Mouse (Mus musculus) CD4-positive, CD25-positive, alpha-beta regulatory T cell, adult 2 months (primary cell): Measurements from ENCODE around the gene Nanos2.
A peak's percentile ranks its signal among the peaks of the same experiment; 100 is the strongest.

Source experiments
- DNase-seq: peaks from one replicate; pipeline ENCODE4 v3.0.0-alpha.2; 2012; ENCODE audit warnings: low read depth, low spot score

Gene Nanos2

DNA sequence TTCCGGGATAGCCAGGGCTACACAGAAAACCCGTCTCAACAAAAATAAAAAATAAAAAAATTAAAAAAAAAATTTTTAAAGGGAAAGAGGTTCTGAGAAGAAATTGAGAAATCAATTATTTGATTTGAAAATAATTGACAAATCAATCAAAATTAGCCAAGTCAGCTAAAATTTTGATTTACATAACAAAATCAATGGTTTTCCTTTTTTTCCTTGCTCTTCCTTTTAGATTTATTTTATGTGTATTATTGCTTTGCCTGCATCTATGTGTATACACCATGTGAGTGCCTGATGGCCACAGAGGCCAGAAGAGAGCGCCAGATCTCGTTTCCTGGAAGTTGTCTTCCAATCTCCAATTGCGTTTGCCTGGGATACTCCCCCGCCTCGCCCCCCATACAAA lies 30.7 kb downstream of the Nanos2 start:
- no peak for DNase-seq

DNA sequence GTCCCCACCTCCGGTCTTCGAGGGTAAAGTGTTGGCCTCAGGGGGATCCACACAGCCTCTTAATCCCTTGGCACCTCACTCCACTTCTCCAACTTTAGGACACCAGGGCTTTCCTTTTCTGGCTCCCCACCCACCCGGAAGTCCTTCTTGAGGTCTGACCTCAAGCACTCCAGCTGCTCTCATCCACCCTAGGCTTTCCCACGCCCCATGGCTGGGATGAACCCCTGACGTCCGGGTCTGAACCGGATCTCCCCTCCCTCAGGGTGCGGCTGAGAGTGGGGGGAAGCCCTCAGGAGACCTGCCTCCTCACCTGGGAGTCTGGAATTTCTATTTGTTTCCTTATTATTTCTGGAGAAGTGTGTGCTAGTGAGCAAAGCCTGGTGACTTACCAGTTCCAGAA lies 33.8 kb downstream of the Nanos2 start:
- no peak for DNase-seq

DNA sequence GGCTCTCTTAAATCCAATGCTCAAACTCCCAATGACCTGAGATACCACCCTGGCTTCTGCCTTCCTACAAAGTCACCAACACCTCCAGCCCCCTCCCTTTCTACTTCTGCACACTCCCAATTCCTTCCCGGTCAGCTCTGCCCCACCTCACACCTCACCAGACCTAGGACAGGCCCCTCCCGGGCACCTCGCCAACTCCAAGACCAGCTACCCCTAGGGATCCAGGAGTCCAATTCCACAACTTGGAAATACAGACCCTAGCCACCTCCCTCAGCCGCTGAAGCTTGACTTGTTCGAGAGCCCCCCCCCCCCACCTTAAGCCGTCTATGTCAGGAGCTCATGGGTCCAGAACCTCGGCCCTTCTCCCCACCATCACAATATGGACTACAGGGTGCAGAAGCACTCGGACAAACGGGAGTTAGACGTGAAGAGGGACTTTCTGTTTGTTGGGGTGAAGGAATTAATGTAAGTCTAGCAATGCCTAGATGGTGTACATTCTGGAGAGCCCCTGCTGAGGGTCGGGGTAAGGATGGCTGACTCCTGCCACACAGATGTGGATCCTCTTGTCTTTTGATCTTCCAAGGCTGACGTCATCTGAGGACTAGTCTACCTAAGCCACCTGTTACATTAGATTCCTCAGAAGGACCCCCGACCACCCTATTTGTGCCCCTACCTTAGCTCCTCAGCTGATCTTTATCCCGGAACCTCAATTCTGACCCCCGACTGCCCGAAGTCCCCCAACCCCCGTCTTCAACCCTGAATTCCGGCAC lies 35.2 kb downstream of the Nanos2 start:
- DNase-seq = no peak

DNA sequence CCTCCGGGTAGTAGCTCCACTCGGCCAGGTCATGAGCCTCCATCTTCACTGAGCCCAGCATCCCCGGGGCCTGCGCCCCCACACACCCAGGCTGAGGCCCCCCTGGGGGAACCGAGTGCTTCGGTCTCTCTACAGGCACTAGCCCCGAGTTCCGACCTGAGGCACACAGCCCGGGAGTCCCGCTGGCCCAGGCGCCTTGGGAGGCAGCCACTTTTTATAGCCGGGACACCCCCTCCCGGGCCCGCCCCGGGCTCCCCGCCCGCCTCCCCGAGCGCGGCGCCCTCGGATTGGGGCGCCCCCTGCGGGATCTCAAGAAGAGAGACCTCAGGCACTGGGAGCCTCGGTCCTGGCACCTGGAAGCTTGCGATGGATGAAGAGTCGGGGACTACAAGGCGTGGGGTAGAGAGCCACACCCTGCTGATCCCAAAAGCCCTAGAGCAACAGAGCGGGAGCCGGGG lies 36.2 kb downstream of the Nanos2 start, which contains the start of gene Foxa3:
TSS of gene Foxa3 (minus strand) at position 182 of the 458 bp plus-strand sequence.
- peak; percentile 78 for DNase-seq

DNA sequence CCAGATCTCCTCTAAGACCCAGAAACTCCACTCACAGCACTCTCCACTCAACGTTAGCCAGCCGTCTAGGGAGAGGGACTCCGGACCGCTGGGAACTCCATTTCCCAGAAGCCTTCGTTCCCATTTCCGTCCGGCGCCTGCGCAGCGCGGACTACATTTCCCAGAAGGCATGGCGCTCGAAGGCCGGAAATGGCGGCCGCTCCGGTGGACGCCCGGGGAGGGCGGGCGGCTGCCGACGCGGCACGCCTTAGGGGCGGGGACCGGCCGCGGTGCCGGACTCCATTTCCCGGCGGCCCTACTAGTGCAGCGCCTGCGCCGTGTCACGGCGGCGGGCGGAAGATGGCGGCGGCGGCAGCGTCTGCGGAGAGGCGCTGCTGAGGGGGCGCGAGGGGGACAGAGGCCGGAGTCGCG lies 36.9 kb downstream of the Nanos2 start, which contains the start of gene Sympk:
TSS of gene Sympk (plus strand) at position 282 of the 411 bp plus-strand sequence.
- DNase-seq = peak; percentile 98

DNA sequence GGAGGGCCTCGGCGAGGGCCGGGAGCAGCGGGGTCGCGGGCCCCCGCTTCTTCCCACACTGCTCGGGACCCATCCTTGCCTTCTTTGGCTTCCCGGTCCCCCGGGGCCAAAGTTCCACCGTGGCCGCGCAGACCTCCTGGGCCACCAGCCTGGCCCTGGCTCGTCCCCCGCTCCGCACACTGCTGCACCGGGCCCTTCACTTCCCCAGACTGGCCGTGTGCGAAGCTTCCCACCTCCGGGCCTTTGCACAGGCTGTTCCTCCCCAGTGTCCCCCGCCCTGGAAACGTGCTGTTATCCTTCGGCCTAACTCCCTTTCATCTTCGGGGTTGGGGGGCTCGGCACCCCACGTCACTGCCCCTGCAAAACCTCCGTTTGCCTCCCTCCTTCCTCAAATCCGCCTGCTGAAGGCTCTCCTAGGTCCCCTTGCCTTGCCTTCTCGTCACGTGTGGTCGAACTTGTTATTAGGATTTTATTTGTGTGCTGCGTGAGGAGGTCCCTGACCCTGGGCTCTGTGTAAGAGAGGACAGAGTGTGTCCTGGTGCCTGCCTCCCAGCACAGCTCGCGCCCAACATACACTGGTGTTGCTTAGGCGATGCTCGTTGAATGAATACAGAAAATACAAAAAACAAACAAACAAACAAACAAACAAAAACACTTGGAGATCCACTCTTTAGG lies 37.5 kb downstream of the Nanos2 start:
- DNase-seq = peak; percentile 47

DNA sequence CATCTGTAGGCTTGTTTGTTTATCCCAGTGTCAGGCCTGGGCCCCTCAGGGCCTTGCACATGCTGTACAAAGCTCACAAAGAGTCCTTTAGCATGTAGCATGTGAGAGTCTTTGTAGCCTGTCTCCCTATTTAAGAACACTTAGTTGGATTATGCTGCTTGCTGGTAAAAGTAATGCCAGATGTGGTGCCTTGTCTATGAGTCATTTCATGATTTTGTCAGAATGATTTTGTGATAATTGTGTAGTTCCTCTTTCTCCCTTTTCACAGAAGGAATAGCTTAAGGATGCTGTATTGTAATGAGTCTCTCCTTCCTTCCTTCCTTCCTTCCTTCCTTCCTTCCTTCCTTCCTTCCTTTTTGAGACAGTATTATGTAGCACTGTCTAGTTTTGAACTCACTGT lies 40.9 kb downstream of the Nanos2 start:
- no peak for DNase-seq

DNA sequence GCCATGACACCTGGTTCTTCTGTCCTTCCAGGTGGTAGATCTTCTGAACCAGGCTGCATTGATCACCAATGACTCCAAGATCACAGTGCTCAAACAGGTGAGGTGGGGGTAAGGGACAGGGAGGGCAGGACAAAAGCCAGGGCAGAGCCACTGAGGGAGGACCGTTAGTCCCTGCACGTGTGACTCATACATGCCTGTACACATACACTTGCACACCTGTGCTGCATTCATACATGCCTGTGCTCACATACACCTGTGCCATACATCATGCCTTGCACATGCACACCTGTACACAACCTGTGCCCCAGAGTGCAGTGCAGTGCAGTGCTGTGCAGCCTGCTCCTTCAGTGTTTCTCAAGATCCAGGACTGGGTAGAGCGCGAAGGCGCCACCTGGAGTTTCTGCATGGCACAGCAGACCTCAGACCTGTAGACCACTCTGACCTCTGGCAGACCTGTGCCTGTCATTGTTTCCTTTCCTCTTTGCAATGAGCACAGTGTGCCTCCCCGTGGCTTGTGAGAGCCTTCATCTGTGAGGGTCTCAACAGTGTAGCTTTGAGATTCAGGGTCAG lies 42.0 kb downstream of the Nanos2 start:
- peak; percentile 74 for DNase-seq

DNA sequence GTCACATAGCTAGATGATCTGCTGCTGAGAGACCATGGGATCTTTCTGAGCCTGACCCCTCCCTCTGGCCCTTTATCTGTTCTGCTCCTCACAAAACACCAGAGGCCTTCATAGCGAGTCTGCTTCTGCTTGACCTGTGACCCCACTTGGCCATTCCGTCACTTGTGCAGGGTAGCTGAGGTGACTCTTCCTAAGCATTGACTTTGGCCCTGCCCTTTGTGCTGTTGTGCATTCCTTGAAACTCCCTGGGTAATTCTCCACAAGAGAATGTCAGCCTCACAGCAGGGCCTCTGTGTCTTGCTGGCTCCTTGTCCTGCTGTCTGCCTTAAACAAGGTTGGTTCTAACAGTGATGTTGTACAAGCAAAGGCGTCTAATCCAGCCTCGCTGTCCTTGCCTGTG lies 44.4 kb downstream of the Nanos2 start:
- DNase-seq = no peak
